Mouse (Mus musculus): ENCODE measurements around the gene Eln. TPM values are rescaled to one million over a fixed set of nuclear protein-coding genes. Genes with fewer than 3 reads are reported as not detected.

Eln gene
- polyA plus RNA-seq, 1 experiment from 2014 or later = 14.8 TPM

DNA sequence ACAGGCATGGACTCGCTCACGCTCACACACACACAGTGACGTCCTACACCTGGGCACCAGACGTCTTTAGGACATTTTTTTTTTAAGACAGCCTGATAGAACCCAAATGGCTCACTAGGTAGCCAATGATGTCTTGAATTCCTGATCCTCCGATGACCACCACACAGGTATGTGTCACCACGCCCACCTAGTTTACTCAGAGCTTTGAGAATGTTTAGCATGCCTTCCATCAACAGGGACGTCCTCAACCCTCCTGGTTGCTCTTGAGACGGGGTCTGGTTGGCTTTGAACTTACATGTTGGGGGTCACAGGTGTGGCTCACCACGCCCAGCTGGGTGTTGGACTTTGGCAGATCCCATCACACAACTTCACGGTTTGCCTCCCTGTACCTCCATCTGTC lies 922 bp downstream of the Eln start:
- H3K4me2 ChIP-seq (ENCODE audit: low read depth, low read length) = no peak overlapping the region; the same call in 1 of the 2 replicates
- TF ChIP-seq CTCF (IDR thresholded peaks at IDR 0.05; ENCODE audit: low read depth) = no peak
- no peak for TF ChIP-seq EP300 (IDR thresholded peaks at IDR 0.05; ENCODE audit: low read depth)
- no peaks in the 10 kb centered on the region for H3K36me3 ChIP-seq (replicated peaks; ENCODE audit: insufficient read depth, low read length)
- no peaks in the 10 kb centered on the region for H3K9me3 ChIP-seq (ENCODE audit: low read length)
- H3K4me1 ChIP-seq (ENCODE audit: insufficient read depth) = peaks cover 2% of the 10 kb centered on the region; the same call in 1 of the 2 replicates
- WGBS (ENCODE audit: insufficient replicate concordance) = 62% methylated on average over 10 of the region's 10 CpGs
- ATAC-seq = no peak
- H3K27ac ChIP-seq (ENCODE audit: low read depth) = no peak overlapping the region
- peaks cover 12% of the 10 kb centered on the region; the same call in 1 of the 2 replicates for H3K27me3 ChIP-seq (ENCODE audit: insufficient read depth, low read length)
- no peak overlapping the region for H3K4me3 ChIP-seq (ENCODE audit: low read depth, low read length)
- no peak overlapping the region for H3K9ac ChIP-seq (replicated peaks)
- DNase-seq = no peak

- Histone ChIP-seq H3K9me3 (ENCODE audit: low read length) (no peaks in the 10 kb centered on the region), H3K4me1 (ENCODE audit: insufficient read depth) (peaks cover 2% of the 10 kb centered on the region; the same call in 1 of the 2 replicates), H3K36me3 (replicated peaks; ENCODE audit: insufficient read depth, low read length) (no peaks in the 10 kb centered on the region), H3K9ac (replicated peaks) (no peak overlapping the region), H3K27me3 (ENCODE audit: insufficient read depth, low read length) (peaks cover 12% of the 10 kb centered on the region; the same call in 1 of the 2 replicates), H3K27ac (ENCODE audit: low read depth) (no peak overlapping the region), H3K4me2 (ENCODE audit: low read depth, low read length) (no peak overlapping the region; the same call in 1 of the 2 replicates), H3K4me3 (ENCODE audit: low read depth, low read length) (no peak overlapping the region)
- 63% methylated on average over 3 of the region's 3 CpGs for WGBS (ENCODE audit: insufficient replicate concordance)
- no peak for DNase-seq
- no peak for ATAC-seq
- no peak for TF ChIP-seq CTCF (IDR thresholded peaks at IDR 0.05; ENCODE audit: low read depth)
- TF ChIP-seq EP300 (IDR thresholded peaks at IDR 0.05; ENCODE audit: low read depth) = no peak
Measured at GRCm38 (mm10) chr5:134745801-134746200, 1.3 kb downstream of the Eln start.

- WGBS (ENCODE audit: insufficient replicate concordance) = 76% methylated on average over 3 of the region's 3 CpGs
- H3K36me3 ChIP-seq (replicated peaks; ENCODE audit: insufficient read depth, low read length) = no peaks in the 10 kb centered on the region
- no peak overlapping the region for H3K4me3 ChIP-seq (ENCODE audit: low read depth, low read length)
- no peak for DNase-seq
- no peak overlapping the region for H3K27ac ChIP-seq (ENCODE audit: low read depth)
- TF ChIP-seq EP300 (IDR thresholded peaks at IDR 0.05; ENCODE audit: low read depth) (no peak), CTCF (IDR thresholded peaks at IDR 0.05; ENCODE audit: low read depth) (no peak)
- no peaks in the 10 kb centered on the region for H3K9me3 ChIP-seq (ENCODE audit: low read length)
- ATAC-seq = no peak
- H3K4me2 ChIP-seq (ENCODE audit: low read depth, low read length) = no peak overlapping the region
- H3K9ac ChIP-seq (replicated peaks) = no peak overlapping the region
- H3K4me1 ChIP-seq (ENCODE audit: insufficient read depth) = peaks cover 2% of the 10 kb centered on the region; the same call in 1 of the 2 replicates
- H3K27me3 ChIP-seq (ENCODE audit: insufficient read depth, low read length) = peaks cover 12% of the 10 kb centered on the region; the same call in 1 of the 2 replicates
Measured at GRCm38 (mm10) chr5:134745000-134745399, 2.1 kb downstream of the Eln start.

DNA sequence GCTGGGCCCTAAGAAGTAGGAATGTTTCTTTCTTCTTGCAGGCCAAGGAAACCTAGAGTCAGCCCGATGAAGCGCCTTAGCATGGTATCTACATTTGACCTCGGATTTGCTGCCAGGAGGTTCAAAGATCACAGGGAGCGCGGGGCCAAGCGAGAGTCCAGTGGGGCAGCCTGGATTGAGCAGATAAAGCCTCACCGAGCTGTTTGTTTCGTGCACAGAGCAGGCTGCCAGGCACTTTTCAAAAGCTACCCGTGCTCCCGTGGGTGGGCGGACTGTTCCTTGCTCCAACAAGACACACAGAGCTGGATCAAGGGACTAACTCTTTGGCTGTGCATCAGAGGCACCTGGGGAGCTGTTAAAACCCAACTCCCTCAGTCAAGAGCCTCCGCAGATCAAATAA lies 3.1 kb downstream of the Eln start:
- no peak overlapping the region for H3K4me3 ChIP-seq (ENCODE audit: low read depth, low read length)
- peak overlapping the region; percentile 51; the same call in 1 of the 2 replicates for H3K27ac ChIP-seq (ENCODE audit: low read depth)
- 0 out of 2 replicates have a peak overlapping the region, but pooled peaks have one; percentile 38 for H3K4me2 ChIP-seq (ENCODE audit: low read depth, low read length)
- TF ChIP-seq EP300 (IDR thresholded peaks at IDR 0.05; ENCODE audit: low read depth) (no peak), CTCF (IDR thresholded peaks at IDR 0.05; ENCODE audit: low read depth) (no peak)
- no peaks in the 10 kb centered on the region for H3K9me3 ChIP-seq (ENCODE audit: low read length)
- peaks cover 2% of the 10 kb centered on the region; the same call in 1 of the 2 replicates for H3K4me1 ChIP-seq (ENCODE audit: insufficient read depth)
- peaks cover 12% of the 10 kb centered on the region; the same call in 1 of the 2 replicates for H3K27me3 ChIP-seq (ENCODE audit: insufficient read depth, low read length)
- peak; percentile 58; the same call in 1 of the 2 replicates for ATAC-seq
- H3K9ac ChIP-seq (replicated peaks) = no peak overlapping the region
- H3K36me3 ChIP-seq (replicated peaks; ENCODE audit: insufficient read depth, low read length) = no peaks in the 10 kb centered on the region
- 30% methylated on average over 12 of the region's 12 CpGs for WGBS (ENCODE audit: insufficient replicate concordance)
- peak; percentile 49 for DNase-seq

DNA sequence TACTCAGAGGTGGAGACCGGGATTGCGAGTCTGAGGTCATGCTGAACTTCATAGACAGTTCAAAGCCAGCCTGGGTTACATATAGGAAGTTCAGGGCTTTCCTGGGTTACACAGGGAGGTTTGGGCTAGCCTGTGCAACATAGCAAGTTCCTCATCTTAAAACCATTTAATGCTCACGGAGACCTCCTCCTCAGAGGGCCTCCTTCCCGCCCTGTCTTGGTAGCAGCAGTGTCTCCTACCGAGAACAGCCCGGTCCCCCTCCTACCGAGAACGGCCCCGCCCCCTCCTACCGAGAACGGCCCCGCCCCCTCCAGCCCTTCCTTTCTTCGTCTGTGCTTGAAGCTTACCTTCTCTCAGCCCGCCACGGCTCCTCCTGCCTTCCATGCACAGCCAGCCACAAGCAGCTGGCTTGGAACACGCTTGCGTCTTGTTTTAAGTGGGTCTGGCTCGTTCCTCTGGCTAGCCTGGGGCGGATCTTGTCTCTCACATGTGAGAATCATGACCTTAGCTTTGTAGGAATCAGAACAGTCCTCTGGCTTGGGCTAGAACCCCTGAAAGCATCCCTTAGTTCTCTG lies 4.8 kb downstream of the Eln start:
- Histone ChIP-seq H3K27me3 (ENCODE audit: insufficient read depth, low read length) (peaks cover 4% of the 10 kb centered on the region; the same call in 1 of the 2 replicates), H3K4me3 (ENCODE audit: low read depth, low read length) (no peak overlapping the region), H3K36me3 (replicated peaks; ENCODE audit: insufficient read depth, low read length) (no peaks in the 10 kb centered on the region), H3K9me3 (ENCODE audit: low read length) (no peaks in the 10 kb centered on the region), H3K4me1 (ENCODE audit: insufficient read depth) (peaks cover 2% of the 10 kb centered on the region; the same call in 1 of the 2 replicates), H3K27ac (ENCODE audit: low read depth) (no peak overlapping the region), H3K9ac (replicated peaks) (no peak overlapping the region), H3K4me2 (ENCODE audit: low read depth, low read length) (no peak overlapping the region)
- TF ChIP-seq EP300 (IDR thresholded peaks at IDR 0.05; ENCODE audit: low read depth) = no peak
- TF ChIP-seq CTCF (IDR thresholded peaks at IDR 0.05; ENCODE audit: low read depth) = no peak
- DNase-seq (no peak), ATAC-seq (no peak)
- WGBS (ENCODE audit: insufficient replicate concordance) = 16% methylated on average over 19 of the region's 19 CpGs

DNA sequence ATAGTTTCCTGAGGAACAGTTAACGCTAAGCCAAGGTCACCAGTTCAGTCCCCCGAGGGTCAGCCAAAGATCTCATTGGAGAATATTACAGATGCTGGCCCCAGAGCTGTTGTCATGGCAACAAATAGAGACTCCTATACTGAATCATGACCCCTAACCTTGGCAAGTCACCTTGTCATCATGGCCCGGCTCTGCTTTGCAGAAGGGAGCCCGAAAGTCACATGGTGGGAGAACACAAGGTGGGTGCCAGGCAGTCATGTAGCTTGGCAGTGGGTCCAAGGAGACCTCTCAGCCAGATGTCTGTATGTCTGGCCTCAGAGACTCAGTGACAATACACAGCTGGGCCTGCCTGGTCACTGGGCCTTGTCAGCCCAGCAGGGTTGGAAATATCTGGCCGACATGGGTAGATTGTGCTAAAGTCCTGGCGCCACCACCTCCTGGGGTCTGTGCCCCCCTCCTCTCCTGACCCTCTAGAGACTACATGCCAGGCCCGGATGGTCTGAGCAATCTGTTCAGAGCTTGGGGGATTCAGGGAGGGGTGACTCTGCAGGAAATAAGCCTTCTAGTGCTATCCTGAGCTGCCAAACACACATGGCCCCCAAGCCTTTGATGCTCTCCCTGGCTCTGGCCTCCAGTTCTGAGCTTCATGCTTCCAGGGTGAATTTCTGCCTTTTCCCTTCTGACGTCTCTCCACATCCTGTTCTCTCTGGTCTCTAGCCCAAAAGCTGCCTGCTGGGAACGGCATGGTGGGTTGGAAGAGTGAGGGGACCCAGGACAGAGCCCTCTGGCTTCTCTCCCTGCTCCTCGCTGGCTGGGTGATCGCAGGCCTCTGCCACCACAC lies 6.4 kb downstream of the Eln start:
- no peaks in the 10 kb centered on the region for H3K36me3 ChIP-seq (replicated peaks; ENCODE audit: insufficient read depth, low read length)

More for the DNA sequence above, 6.4 kb downstream of the Eln start:
- Histone ChIP-seq H3K27me3 (ENCODE audit: insufficient read depth, low read length) (no peaks in the 10 kb centered on the region), H3K9ac (replicated peaks) (no peak overlapping the region), H3K4me2 (ENCODE audit: low read depth, low read length) (no peak overlapping the region), H3K9me3 (ENCODE audit: low read length) (no peaks in the 10 kb centered on the region), H3K4me1 (ENCODE audit: insufficient read depth) (peaks cover 2% of the 10 kb centered on the region; the same call in 1 of the 2 replicates), H3K27ac (ENCODE audit: low read depth) (no peak overlapping the region), H3K4me3 (ENCODE audit: low read depth, low read length) (no peak overlapping the region)
- no peak for ATAC-seq
- no peak for TF ChIP-seq CTCF (IDR thresholded peaks at IDR 0.05; ENCODE audit: low read depth)
- no peak for TF ChIP-seq EP300 (IDR thresholded peaks at IDR 0.05; ENCODE audit: low read depth)
- DNase-seq = no peak
- WGBS (ENCODE audit: insufficient replicate concordance) = 66% methylated on average over 11 of the region's 11 CpGs

All from liver, postnatal 0 days (tissue).